Mouse (Mus musculus): ENCODE measurements at regions not wholly inside any gene's neighbourhood (a gene's known extent, or its start where the extent isn't known, plus 50 kb on each side); places are given as distances from the start of the nearest gene placed in this dataset.

DNA sequence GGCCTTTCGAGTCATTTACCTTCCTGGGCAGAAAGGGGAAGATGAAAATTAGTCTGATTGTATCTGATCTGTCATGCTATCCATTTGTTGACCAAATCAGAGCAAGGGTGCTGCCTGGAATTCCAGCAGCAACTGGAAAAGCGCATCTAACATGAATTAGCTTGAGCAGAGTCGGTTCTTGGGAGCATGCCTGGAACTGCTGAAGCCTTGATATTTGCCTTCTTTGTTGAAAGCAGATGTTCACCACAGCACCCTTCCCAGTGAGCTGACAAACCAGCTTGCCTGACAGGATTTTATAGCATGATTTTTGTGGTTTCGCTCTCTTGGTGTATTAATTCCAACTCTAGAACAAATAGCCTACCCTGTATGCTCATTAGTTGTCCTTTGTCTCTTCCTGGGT, 168.0 kb upstream of the Fat1 start:
- H3K9me3 ChIP-seq (replicated peaks; ENCODE audit: control insufficient read depth, low read length), result no peaks in the 10 kb centered on the region
- DNase-seq (ENCODE audit: low spot score) (no peak), ATAC-seq (replicated peaks; ENCODE audit: insufficient number of reproducible peaks, low FRiP score, low TSS enrichment, low read depth) (no peak)
- H3K36me3 ChIP-seq (replicated peaks; ENCODE audit: control insufficient read depth, insufficient read depth, low read depth, low read length), result no peaks in the 10 kb centered on the region
- no peak overlapping the region for H3K9ac ChIP-seq (replicated peaks; ENCODE audit: low read length)
- H3K27me3 ChIP-seq (ENCODE audit: control insufficient read depth, insufficient read depth, low read length), result no peaks in the 10 kb centered on the region
- no peak overlapping the region for H3K4me2 ChIP-seq (ENCODE audit: low read depth, low read length)
- H3K4me1 ChIP-seq (ENCODE audit: control insufficient read depth, insufficient read depth, low read length), result no peaks in the 10 kb centered on the region
- no peak overlapping the region for H3K27ac ChIP-seq (replicated peaks; ENCODE audit: low read depth, low read length)
- no peak overlapping the region for H3K4me3 ChIP-seq (ENCODE audit: low read depth, low read length)
- 68% methylated on average over 4 of the region's 4 CpGs for WGBS

DNA sequence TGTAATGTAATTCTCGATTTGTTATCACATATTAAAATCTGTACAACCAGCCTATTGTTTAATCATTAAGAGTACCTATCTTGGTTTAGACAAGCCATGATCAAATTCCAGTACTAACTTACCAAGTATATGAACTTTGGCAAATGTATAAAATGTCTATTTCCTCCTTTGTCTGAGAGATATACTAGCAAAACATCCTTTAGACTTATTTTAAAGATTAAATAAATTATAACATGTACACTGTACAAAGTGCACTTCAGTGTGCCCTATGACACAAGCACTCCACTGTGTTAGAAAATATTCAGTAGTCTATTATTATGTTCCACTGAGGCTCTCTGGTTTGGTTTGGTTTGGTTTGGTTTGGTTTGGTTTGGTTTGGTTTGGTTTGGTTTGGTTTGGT, 156.0 kb upstream of the Fat1 start:
- ATAC-seq (replicated peaks; ENCODE audit: insufficient number of reproducible peaks, low FRiP score, low TSS enrichment, low read depth), result no peak
- 80% methylated on average over 1 of the region's 1 CpGs for WGBS
- no peaks in the 10 kb centered on the region for H3K27me3 ChIP-seq (ENCODE audit: control insufficient read depth, insufficient read depth, low read length)

DNA sequence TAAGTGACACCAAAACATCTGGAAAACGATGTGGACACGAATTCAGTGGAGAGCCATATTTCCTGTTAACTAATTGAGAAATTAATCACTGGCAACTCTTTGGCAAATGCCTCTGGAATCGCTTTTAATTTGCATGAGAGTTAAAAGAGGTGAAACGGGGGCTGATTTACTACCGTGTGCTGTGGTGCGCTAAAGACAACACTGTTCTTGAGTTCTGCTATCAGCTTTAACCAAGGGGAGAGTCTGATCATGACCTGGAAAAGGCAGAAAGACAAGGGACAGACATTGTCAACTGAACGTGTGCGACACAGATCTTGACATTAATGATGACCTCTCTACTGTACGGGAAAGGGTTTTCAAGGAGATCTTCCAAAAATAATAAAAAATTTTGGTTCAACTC, 152.8 kb upstream of the Fat1 start:
- Histone ChIP-seq H3K36me3 (replicated peaks; ENCODE audit: control insufficient read depth, insufficient read depth, low read depth, low read length) (no peaks in the 10 kb centered on the region), H3K4me2 (ENCODE audit: low read depth, low read length) (no peak overlapping the region), H3K9me3 (replicated peaks; ENCODE audit: control insufficient read depth, low read length) (no peaks in the 10 kb centered on the region), H3K27me3 (ENCODE audit: control insufficient read depth, insufficient read depth, low read length) (no peaks in the 10 kb centered on the region), H3K9ac (replicated peaks; ENCODE audit: low read length) (no peak overlapping the region), H3K4me3 (ENCODE audit: low read depth, low read length) (no peak overlapping the region), H3K27ac (replicated peaks; ENCODE audit: low read depth, low read length) (no peak overlapping the region), H3K4me1 (ENCODE audit: control insufficient read depth, insufficient read depth, low read length) (no peaks in the 10 kb centered on the region)
- no peak for ATAC-seq (replicated peaks; ENCODE audit: insufficient number of reproducible peaks, low FRiP score, low TSS enrichment, low read depth)
- DNase-seq (ENCODE audit: low spot score), result no peak
- WGBS, result 86% methylated on average over 9 of the region's 9 CpGs

More for the DNA sequence above, 156.0 kb upstream of the Fat1 start:
- Histone ChIP-seq H3K4me2 (ENCODE audit: low read depth, low read length) (no peak overlapping the region), H3K4me1 (ENCODE audit: control insufficient read depth, insufficient read depth, low read length) (no peaks in the 10 kb centered on the region), H3K9me3 (replicated peaks; ENCODE audit: control insufficient read depth, low read length) (no peaks in the 10 kb centered on the region), H3K36me3 (replicated peaks; ENCODE audit: control insufficient read depth, insufficient read depth, low read depth, low read length) (no peaks in the 10 kb centered on the region), H3K4me3 (ENCODE audit: low read depth, low read length) (no peak overlapping the region), H3K9ac (replicated peaks; ENCODE audit: low read length) (no peak overlapping the region), H3K27ac (replicated peaks; ENCODE audit: low read depth, low read length) (no peak overlapping the region)
- DNase-seq (ENCODE audit: low spot score), result no peak

DNA sequence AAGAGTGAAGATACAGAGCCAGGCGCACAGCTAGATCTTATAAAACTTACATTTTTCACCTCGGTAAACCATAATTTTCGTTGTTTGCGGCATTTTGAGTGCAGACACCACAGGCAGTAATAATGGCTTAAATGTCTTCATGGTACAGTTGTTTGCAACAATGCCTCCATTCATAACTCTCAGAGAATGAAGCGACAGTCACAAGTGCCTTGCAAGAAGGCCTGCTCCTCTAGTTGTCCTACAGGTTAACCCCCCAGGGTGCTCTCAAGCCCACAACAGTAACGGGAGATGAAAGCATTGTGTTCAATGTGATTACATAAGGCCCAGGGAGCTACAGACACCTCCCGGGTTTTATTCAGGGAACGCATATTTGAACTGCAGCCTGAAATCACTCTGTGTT, 150.1 kb upstream of the Fat1 start:
- Histone ChIP-seq H3K27ac (replicated peaks; ENCODE audit: low read depth, low read length) (no peak overlapping the region), H3K4me1 (ENCODE audit: control insufficient read depth, insufficient read depth, low read length) (no peaks in the 10 kb centered on the region), H3K27me3 (ENCODE audit: control insufficient read depth, insufficient read depth, low read length) (no peaks in the 10 kb centered on the region), H3K9me3 (replicated peaks; ENCODE audit: control insufficient read depth, low read length) (no peaks in the 10 kb centered on the region), H3K4me2 (ENCODE audit: low read depth, low read length) (no peak overlapping the region), H3K9ac (replicated peaks; ENCODE audit: low read length) (no peak overlapping the region), H3K36me3 (replicated peaks; ENCODE audit: control insufficient read depth, insufficient read depth, low read depth, low read length) (no peaks in the 10 kb centered on the region), H3K4me3 (ENCODE audit: low read depth, low read length) (no peak overlapping the region)
- DNase-seq (ENCODE audit: low spot score), result no peak
- ATAC-seq (replicated peaks; ENCODE audit: insufficient number of reproducible peaks, low FRiP score, low TSS enrichment, low read depth), result no peak
- WGBS, result 42% methylated on average over 8 of the region's 8 CpGs

DNA sequence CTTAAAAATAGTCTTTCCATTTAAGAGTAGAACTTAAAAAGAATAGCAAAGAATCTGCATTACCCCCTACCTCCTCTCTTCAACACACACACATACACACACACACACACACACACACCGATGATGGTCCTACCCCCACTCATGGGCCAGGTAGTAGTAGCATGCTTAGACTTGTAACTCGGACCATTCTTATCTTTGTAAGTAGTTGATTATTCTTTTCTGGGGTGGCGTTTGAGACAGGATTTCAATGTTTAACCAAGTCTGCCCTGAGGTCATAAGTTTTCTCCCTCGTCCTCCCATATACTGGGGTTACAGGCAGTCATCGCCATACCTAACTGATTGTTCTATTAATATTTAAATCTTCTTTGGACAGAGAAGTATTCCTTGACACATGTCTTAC, 148.5 kb upstream of the Fat1 start:
- no peak for ATAC-seq (replicated peaks; ENCODE audit: insufficient number of reproducible peaks, low FRiP score, low TSS enrichment, low read depth)
- Histone ChIP-seq H3K27ac (replicated peaks; ENCODE audit: low read depth, low read length) (no peak overlapping the region), H3K27me3 (ENCODE audit: control insufficient read depth, insufficient read depth, low read length) (no peaks in the 10 kb centered on the region), H3K4me3 (ENCODE audit: low read depth, low read length) (no peak overlapping the region), H3K4me2 (ENCODE audit: low read depth, low read length) (no peak overlapping the region), H3K4me1 (ENCODE audit: control insufficient read depth, insufficient read depth, low read length) (no peaks in the 10 kb centered on the region), H3K36me3 (replicated peaks; ENCODE audit: control insufficient read depth, insufficient read depth, low read depth, low read length) (no peaks in the 10 kb centered on the region), H3K9ac (replicated peaks; ENCODE audit: low read length) (no peak overlapping the region), H3K9me3 (replicated peaks; ENCODE audit: control insufficient read depth, low read length) (no peaks in the 10 kb centered on the region)
- WGBS, result 71% methylated on average over 5 of the region's 5 CpGs
- DNase-seq (ENCODE audit: low spot score), result no peak

DNA sequence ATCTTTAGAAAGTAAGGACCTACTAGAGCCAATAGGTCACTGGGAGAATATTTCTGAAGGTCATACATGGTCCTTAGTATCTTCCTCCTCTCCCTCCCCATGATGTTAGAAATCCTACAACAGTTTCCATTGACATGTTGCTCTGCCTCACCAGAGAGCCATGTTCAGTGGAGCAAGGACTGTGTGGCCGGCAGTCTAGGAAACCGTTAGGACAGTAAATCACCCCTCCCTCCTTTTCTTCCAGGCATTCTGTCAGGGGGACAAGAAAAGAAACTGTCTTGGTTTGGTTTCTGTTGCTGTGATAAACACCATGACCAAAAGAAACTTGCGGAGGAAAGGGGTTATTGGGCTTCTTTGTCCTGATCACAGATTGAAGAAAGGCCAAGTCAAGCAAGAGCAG, 147.0 kb upstream of the Fat1 start:
- WGBS, result 81% methylated on average over 3 of the region's 3 CpGs
- no peak overlapping the region for H3K9ac ChIP-seq (replicated peaks; ENCODE audit: low read length)
- H3K27ac ChIP-seq (replicated peaks; ENCODE audit: low read depth, low read length), result no peak overlapping the region
- no peak overlapping the region for H3K4me2 ChIP-seq (ENCODE audit: low read depth, low read length)
- no peaks in the 10 kb centered on the region for H3K36me3 ChIP-seq (replicated peaks; ENCODE audit: control insufficient read depth, insufficient read depth, low read depth, low read length)
- ATAC-seq (replicated peaks; ENCODE audit: insufficient number of reproducible peaks, low FRiP score, low TSS enrichment, low read depth) (no peak), DNase-seq (ENCODE audit: low spot score) (no peak)
- H3K9me3 ChIP-seq (replicated peaks; ENCODE audit: control insufficient read depth, low read length), result no peaks in the 10 kb centered on the region
- H3K4me1 ChIP-seq (ENCODE audit: control insufficient read depth, insufficient read depth, low read length), result no peaks in the 10 kb centered on the region
- no peaks in the 10 kb centered on the region for H3K27me3 ChIP-seq (ENCODE audit: control insufficient read depth, insufficient read depth, low read length)
- no peak overlapping the region for H3K4me3 ChIP-seq (ENCODE audit: low read depth, low read length)

DNA sequence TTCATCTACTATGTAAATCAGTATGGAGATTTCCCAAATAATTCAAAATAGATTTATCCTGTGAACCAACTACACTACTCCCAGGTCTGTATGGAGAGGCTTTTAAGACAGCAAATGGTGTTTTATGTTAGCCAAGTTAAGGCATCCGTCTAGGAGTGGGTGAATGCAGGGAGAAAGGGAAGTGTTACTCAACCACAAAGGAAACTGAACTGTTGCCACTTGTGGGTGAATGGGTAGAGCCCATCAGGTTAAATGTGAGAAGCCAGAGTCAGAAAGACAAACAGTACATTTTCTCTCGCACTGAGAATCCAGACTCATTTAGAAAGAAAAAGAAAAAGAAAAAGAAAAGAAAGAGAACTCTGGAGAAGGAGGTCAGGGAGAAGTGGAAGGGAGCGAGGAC, 135.7 kb upstream of the Fat1 start:
- WGBS, result 80% methylated on average over 3 of the region's 3 CpGs
- no peak for ATAC-seq (replicated peaks; ENCODE audit: insufficient number of reproducible peaks, low FRiP score, low TSS enrichment, low read depth)
- DNase-seq (ENCODE audit: low spot score), result no peak
- no peaks in the 10 kb centered on the region for H3K4me1 ChIP-seq (ENCODE audit: control insufficient read depth, insufficient read depth, low read length)
- H3K27me3 ChIP-seq (ENCODE audit: control insufficient read depth, insufficient read depth, low read length), result no peaks in the 10 kb centered on the region
- H3K9me3 ChIP-seq (replicated peaks; ENCODE audit: control insufficient read depth, low read length), result no peaks in the 10 kb centered on the region
- H3K27ac ChIP-seq (replicated peaks; ENCODE audit: low read depth, low read length), result no peak overlapping the region
- H3K9ac ChIP-seq (replicated peaks; ENCODE audit: low read length), result no peak overlapping the region
- no peaks in the 10 kb centered on the region for H3K36me3 ChIP-seq (replicated peaks; ENCODE audit: control insufficient read depth, insufficient read depth, low read depth, low read length)
- H3K4me2 ChIP-seq (ENCODE audit: low read depth, low read length), result no peak overlapping the region
- H3K4me3 ChIP-seq (ENCODE audit: low read depth, low read length), result no peak overlapping the region

DNA sequence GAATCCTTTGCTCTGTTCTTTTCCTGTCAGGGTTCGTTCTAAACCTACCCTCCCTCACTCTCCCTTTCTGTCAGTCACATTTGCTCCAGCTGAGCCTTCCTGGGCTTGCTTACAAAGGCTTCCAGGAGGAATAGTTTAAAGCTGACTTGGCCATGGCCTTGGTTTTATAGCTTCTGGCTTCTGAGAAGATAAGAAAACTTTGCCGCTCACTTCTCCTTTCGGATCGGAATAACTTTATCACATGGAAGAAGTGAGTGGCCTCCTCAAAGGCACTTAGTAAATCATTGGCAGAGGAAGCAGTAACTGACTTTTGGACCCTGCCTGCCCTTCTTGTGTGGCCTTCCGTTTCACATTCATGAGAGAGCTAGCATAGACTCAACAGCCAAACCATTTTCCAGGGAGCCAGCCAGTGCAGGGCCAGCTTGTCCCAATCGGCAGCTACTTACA, 134.4 kb upstream of the Fat1 start:
- Histone ChIP-seq H3K9ac (replicated peaks; ENCODE audit: low read length) (no peak overlapping the region), H3K4me3 (ENCODE audit: low read depth, low read length) (no peak overlapping the region), H3K4me2 (ENCODE audit: low read depth, low read length) (no peak overlapping the region), H3K27me3 (ENCODE audit: control insufficient read depth, insufficient read depth, low read length) (no peaks in the 10 kb centered on the region), H3K27ac (replicated peaks; ENCODE audit: low read depth, low read length) (no peak overlapping the region), H3K4me1 (ENCODE audit: control insufficient read depth, insufficient read depth, low read length) (no peaks in the 10 kb centered on the region), H3K36me3 (replicated peaks; ENCODE audit: control insufficient read depth, insufficient read depth, low read depth, low read length) (no peaks in the 10 kb centered on the region), H3K9me3 (replicated peaks; ENCODE audit: control insufficient read depth, low read length) (no peaks in the 10 kb centered on the region)
- DNase-seq (ENCODE audit: low spot score) (no peak), ATAC-seq (replicated peaks; ENCODE audit: insufficient number of reproducible peaks, low FRiP score, low TSS enrichment, low read depth) (no peak)
- WGBS, result 65% methylated on average over 6 of the region's 6 CpGs

All from embryonic facial prominence, embryonic 11.5 days (tissue).